Mouse (Mus musculus): ENCODE data around the gene Banp.

The Banp gene

DNA sequence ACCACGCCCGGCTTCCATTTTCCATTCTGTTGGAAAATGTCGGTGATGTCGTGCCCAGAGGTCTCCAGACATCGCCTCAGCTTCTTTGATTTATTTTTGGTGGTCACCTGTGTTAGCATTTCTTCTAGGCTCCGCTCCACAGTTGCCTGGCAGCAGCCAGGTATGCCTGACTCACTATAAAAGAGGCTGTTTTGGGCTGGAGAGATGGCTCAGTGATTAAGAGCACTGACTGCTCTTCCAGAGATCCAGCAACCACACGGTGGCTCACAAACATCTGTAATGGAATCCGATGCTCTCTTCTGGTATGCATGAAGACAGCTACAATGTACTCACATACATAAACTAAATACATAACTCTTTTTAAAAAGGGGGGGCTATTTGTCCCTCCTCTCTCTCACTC, 23.3 kb upstream of the Banp start:
- DNase-seq (ENCODE audit: extremely low spot score) = no peak

DNA sequence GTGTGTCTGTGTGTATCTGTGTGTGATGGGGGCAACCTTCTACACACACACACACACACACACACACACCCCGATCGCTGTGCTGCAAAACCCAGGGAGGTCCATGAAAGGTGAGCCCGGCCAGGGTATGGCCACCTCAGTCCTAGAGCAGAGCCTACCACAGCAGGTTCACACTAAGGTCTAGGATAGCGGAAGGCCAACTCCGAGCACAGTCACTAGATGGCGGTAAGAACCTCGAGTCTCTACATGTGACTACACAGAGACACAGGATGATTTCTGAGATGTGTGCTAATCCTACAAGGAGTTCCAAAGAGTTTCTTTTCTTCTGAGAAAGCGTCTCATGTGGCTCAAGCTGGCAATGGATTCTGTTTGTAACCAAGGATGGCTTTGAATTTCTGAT, 22.2 kb upstream of the Banp start:
- no peak for DNase-seq (ENCODE audit: extremely low spot score)

DNA sequence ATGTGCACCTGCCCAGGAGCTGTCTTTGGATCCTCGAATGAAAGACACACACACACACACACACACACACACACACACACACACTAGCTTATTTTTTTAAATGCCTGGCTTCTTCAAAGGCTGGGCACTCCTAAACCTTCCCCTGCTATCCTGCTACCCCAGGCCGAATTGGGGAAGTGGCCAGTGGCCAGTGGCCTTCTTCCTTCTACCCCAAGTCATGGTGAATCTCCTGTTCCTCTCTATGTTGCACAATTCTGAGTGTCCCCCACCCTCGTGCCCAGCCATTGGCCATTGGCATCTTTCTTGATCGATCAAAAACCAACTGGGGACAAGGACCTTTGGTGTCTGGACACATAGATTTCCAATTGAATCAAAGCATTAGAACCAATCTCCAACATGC, 19.5 kb upstream of the Banp start:
- DNase-seq (ENCODE audit: extremely low spot score) = no peak

DNA sequence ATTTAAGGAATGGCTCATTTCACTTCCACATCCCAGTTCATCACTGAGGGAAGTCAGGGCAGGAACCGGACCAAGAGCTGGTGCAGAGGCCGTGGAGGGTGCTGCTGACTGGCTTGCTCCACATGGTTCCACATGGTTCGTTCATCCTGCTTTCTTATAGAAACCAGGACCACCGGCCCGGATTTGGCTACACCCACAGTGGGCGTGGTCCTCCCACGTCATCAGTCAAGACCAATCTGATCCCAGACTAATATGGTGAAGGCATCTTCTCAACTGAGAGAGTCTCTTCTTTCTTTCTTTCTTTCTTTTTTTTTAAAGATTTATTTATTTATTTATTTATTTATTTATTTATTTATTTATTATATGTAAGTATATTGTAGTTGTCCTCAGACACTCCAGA, 18.0 kb upstream of the Banp start:
- DNase-seq (ENCODE audit: extremely low spot score) = no peak

DNA sequence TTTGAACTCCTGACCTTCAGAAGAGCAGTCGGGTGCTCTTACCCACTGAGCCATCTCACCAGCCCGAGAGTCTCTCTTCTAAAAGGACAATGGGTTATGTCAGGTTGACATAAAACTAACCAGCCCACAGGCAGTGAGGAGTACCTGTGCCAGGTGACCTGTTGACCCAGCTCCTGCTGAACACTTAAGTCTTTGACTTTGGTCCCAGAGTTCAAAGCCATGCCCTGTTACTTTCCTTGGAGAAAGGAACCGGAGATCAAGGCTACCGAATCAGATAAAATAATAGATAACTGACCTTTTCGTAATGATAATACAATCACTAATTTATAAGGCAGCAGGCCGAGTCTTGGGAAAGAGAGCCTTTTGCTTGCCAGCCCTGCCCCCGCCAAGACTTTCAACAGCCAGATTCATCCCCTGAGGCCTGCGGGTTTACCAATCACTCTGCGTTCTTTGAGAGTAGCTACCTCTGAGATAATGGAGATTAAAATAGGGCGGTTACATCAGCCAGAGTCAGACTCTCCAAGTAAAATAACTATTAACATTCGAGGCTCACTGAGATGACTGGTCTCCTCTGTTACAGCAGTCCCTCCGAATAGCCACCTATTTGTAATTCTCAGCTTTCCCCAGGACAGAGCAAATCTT, 17.4 kb upstream of the Banp start:
- DNase-seq (ENCODE audit: extremely low spot score) = no peak

DNA sequence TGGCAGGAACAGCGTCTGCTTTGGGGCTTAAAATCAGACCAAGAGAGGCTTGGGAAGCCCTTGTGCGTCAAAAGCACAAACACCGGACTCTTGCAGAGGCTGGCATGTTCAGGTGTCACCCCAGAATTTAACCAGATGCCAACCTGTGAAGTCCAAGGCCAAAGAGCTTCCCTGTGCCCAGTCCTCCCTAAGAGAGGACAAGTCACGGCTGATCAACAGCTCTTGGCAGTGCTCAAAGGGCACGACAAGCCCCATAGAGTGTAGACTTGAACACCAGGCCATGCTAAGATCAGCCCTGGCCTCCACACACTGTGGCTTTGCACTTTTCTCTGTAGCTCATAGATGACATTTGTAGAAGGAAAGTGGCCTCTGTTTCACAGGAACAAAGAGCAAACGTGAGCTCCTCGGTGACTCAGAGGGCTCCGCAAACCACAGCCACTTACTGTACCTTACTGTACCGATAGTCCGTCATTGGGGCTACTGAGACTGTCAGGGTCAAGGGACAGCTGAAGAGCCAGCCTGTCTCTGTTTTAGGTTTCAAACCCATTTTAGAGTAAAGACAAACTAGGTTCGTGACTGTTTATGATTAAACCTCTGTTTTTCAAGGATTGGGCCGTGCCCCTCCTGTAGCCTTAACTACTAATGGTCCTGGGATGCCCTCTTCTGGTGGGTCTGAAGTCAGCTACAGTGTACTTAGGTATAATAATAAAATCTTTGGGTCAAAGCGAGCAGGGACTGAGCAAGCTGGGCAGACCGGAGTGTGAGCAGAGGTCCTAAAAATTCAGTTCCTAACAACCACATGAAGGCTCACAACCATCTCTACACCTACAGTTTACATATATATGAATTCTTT, 16.7 kb upstream of the Banp start:
- no peak for DNase-seq (ENCODE audit: extremely low spot score)

DNA sequence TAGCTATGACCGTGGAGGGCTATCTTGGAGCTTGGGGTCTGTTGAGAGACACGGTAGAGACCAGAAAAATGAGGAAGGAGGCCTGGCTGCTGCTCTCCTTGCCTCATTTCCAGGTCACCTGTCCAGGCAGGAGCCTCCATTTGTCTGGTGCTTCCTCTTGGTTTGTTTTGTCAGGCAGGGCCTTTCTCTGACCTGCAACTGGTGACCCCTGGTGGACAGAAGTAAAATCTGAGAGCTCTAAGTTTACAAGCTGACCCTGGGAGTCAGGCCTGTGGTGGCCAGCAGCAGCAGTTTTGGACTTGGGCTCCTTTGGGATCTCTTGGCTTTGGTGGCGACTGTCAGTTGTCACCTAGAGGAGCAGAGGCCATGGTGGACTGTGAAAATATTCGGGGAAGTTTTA, 15.0 kb upstream of the Banp start:
- DNase-seq (ENCODE audit: extremely low spot score) = peak; percentile 59

DNA sequence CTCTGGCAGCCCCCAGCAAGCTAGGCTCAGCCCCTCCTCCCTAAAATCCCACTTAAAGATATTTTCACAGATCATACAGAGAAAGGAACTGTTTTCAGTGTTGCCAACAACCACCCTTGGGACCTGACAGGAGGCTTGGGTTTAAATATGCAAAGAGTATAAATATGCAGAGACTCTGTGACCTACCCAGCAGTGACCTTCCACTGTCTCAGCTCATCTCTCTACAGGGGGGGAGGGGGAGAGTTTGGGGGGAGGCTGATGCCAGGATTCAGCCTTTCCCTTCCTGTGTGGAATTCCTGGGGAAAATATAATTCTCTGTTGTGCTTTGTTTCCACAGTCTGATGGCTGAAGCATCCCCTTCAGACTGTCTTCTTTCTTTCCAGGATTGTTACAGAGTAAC, 14.6 kb upstream of the Banp start:
- DNase-seq (ENCODE audit: extremely low spot score) = no peak

DNA sequence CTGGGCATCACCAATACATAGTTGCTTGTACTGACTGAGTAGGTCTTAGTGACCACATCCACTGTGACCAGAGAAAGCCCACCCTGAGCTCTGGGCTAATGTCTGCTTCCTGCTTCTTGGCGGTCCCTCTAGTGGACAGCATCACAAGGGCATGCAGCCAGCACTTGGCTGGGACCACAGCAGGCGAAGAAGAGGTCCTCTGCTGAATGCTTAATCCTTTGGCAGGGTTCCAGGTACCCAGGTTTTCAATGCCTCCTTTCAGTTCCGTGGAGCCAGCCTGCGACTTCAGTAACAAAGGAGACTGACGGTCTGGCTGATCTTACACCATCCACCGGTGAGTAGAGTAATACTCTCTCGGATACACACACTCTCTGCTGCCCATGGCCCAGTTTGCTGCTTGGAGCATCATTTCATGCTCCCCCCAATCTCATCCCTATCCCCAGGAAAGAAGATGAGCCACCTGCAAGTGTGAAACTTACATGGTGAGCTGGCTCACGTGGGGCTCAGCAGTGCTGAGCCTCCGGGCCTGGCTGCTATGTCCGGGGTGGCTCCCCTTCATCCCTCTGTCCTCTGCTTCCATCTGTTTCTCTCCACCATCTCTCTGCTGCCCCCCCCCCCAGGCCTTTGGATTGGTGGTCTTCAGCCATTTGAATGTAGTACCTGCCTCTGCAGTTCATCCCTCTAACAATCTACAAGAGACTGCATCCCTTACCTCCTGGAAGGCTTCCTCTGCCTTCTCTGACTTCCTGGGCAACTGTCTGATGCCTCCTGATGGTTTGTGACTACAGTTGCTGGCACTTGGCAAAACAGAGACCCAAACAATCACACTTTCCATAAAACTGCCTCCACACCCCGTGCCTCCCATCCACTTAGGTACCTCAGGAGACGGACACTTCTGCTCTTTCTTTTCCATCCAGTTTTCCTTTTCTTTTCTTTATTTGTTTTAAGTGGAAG, 13.9 kb upstream of the Banp start:
- DNase-seq (ENCODE audit: extremely low spot score) = no peak

DNA sequence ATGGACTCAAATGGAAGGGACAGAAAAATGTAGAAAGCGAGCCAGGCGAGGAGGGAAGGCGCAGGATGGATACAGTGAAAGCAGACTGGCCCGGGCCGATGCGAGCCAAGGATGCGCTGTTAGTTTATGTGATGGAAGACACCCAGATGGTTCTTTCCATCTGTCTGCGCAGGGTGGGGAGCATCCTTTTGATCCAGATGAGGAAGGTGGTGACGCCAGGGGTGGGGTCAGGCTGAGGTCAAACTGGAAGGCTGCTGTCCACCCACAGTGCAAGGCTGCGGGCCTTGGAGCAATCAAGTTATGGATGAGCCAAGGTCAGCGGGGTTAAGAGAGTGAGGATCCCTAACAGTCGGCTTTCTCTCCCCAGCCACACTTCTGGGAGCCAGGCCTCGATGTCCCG, 13.2 kb upstream of the Banp start:
- DNase-seq (ENCODE audit: extremely low spot score) = peak; percentile 50

DNA sequence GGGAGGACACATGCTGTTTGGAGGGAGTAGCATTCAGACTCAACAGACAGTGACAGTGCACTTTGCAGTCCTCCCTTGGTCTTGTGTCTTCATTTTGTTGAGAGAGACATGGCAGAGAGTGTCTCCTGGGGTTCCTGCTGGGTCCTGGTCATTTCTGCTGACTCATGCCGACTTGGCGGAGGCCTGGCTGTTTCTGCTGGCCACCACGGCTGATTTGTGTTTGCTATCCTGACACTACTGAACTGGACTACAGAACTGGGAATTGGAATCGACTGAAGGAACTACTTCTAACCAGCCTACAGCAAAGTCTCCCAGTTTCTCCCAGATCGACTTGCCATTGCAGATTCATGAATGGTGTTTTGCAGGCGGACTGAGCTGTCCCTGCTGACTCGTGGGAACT, 10.8 kb upstream of the Banp start:
- no peak for DNase-seq (ENCODE audit: extremely low spot score)

DNA sequence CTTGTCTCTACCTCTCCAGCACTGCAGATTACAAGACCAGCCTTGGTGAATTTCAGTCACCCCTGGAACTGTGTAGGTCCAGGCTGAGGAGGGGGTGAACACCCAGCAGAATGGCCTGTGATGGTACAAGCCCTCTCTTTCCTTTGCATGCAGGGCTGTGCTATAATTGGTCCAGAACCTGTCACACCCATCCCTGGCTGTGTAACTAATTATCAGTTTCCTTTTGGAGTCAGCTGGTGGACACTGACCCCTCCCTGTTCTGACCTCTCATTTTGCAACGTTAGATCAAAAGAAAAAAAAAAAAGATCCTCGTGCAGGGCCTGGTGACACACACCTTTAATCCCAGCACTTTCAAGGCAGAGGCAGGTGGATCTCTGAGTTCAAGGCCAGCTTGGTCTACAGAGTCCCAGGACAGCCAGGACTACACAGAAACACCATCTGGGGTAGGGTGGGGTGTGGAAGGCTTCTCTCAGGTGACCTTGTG, 6.5 kb upstream of the Banp start:
- DNase-seq (ENCODE audit: extremely low spot score) = no peak

DNA sequence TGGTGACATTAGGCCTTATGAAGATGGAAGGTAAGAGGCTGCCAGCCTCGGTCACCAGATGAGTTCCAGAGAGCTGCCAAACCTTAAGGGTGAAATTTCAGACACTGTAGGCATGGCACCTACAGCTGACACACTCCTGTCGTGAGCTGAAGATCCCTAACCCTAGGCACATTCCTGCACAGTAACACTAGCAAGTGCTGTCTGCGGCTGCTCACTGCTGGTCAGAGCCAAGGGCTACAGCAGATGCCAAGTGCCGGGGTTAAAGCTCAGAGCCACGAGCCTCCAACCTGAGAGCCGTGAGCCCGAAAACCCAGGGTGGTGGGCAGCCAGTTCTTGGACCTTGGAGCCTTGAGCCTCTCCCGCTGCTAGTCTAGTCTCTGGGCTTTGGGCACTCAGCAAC, 5.8 kb upstream of the Banp start:
- DNase-seq (ENCODE audit: extremely low spot score) = no peak

DNA sequence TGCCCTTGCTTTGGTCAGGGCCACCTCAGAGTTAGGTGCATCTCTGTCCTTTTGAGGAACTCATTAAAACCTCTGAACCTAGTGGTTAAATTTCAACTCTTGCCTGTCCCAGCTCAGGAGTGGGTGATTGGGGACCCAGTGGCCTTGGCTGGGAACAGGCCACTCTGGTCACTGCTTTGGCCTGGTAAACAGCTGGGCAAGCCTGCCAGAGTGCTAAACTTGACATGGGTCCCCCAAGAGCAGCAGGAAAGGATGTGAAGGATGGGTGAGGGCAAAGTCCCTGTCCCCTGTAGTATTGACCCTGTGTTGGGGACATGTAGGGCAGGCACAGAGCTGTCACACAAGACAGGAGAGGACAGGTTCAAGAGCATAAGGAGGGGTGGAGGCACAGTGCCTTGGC, 4.7 kb upstream of the Banp start, which contains the start of gene Car5a:
TSS of gene Car5a (minus strand) at position 74 of the 400 bp plus-strand sequence.
- no peak for DNase-seq (ENCODE audit: extremely low spot score)

DNA sequence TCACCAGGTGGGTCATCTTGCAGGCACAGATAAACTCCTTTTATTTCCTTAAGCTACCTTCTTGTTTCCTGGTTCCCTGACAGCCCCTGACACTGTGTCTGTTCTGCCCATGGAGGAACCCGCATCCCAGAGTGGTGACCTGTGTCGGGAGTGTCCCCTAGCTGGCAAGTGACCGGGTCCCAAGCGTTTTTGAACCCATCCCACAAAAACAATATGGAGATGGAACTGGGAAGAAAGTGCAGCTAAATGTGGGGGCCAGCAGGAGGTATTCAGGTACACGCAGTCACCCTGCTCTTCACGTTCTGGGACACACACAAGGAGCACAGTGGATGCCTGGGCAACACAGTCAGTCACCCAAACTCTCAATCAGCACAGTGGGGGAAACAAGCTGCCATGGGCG, 3.2 kb upstream of the Banp start:
- DNase-seq (ENCODE audit: extremely low spot score) = no peak

DNA sequence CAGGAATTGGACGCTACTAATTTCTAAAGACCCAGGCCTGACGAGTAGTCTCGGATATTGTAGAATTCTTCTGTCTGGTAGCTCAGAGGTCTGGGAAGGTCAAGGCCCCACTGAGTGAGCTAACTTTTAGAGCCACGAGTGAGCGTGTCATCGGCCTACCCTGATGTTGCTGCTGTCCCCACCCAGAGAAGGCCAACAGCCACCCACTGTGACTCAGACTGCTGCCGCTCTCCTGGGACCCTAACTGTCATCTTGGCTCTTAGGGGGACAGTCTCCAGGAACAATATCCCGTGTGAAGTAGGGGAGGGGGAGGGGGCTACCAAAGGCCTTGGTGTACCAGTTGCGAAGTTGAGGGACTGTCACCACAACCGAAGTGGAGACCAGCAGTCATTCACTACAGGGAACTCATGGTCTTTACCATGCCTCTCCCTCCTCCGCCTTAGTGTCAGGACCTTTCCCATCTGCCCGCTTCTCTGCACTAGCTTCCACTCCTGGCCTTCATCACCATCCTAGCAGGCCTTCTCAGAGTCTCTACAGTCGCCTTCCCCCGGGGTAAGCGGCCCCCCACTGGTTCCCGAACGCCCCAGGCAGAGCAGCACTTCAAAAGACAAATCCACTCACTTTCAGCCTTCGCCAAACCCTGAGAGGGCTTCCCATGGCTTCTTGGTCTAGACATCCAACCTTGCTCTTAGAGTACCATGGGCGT, 2.4 kb upstream of the Banp start:
- no peak for DNase-seq (ENCODE audit: extremely low spot score)

DNA sequence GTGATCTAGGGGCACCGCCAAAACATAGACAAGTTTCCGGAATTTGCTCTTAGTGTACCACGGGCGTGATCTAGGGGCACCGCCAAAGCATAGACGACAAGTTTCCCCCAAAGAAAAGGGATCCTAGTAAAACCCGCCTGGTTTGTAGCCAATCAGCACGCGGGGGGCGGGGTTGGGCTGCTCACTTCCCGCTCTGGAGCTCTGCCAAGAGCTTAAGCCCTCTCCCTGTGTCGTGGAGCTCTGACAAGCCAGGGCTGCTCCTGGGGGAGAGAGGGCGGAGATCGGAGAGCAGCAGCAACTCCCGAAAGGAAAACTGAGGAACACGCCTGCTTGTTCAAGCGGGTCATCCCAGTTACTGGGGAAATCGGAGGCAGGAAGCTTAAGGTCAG, 1.8 kb upstream of the Banp start:
- DNase-seq (ENCODE audit: extremely low spot score) = peak; percentile 89

DNA sequence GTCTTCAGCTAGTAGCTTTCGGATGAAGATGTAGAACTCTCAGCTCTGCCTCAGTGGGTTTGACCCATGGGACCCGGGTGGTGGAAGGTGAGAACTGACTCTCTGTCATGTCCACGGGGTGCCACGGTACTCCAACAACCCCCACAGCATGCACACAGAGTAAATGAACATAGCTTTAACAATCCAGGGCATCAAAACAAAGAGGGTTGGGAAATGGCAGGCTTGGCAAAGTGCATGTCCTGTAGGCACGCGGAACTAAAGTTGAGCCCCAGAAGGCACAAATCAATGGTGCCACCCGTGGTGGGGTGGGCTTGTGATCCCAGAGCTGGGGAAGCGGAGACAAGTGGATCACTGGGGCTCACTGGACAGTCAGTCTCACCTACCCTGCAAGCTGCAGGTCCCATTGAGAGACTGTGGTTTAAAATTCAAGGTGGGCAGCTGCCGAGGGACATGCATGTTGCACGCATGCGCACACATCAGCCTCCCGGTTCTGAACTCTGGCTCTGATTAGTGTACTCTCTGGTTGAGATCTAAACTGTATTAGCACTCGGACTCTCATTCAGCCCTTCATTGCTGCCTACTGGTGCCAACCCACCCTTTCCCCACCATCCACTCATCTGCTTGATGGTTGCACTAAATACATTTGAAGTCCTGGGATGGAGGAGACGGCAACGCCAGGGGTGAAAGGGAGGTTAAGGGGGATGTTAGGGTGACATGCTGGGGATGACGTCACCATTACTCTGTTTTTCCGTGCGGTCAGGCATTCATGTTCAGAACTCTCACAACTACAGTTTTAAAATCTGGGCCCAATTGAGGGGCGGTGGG, 1.0 kb upstream of the Banp start:
- DNase-seq (ENCODE audit: extremely low spot score) = no peak

DNA sequence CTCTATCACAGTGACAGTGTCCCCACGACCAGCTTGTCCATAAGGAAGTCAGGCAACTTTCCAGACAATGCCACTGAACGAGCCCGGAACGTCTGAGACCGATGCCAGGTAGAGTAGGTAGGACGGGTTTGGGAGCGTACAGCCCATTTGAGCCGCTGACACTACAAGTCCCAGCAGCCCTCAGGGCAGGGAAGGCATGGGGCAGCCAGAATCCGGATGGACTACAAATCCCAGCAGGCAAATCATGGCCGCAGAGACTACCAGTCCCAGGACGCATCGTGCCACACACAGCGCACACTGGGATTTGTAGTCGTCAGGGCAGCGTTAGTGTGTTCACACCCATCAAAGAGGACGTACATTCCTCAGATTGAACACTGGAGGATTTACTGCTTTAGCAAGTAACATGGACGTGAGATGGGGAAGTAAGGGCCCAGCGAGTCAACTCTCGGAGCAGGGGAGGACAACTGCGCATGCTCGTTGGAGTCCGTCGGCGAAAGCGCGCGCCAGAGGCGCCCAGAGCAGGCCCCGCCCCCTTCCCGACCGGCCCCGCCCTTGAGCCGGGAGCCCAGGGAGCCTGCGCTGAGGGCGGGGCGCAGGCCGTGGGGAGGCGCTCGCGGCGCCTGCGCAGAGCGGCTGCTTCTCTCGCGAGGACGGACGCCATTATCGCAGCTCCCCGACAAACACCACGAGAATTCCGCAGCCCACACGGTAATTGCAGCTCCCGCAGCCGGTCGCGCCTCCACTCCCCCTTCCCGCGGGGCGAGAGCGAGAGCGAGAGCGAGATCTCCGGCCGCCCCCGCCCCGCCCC, 595 bp downstream of the Banp start:
- peak; percentile 99 for DNase-seq (ENCODE audit: extremely low spot score)
